Mouse (Mus musculus) testis, adult 2 months (tissue): Measurements from ENCODE around the gene Akap2.

Experiments
- CTCF ChIP-seq: fragments of 200-500 bp; IDR thresholded peaks from 2 replicates; pipeline ENCODE4 v1.5.1; 2012; ENCODE audit warnings: low read depth, mild to moderate bottlenecking, inconsistent platforms, low read length, moderate library complexity; ENCODE audit not compliant: control insufficient read depth, insufficient read depth, insufficient replicate concordance
- POLR2A ChIP-seq: fragments of 200-500 bp; IDR thresholded peaks from 2 replicates; pipeline ENCODE4 v1.6.1; 2012; ENCODE audit warnings: low read depth, mild to moderate bottlenecking, inconsistent platforms, low read length, moderate library complexity; ENCODE audit not compliant: control insufficient read depth

DNA sequence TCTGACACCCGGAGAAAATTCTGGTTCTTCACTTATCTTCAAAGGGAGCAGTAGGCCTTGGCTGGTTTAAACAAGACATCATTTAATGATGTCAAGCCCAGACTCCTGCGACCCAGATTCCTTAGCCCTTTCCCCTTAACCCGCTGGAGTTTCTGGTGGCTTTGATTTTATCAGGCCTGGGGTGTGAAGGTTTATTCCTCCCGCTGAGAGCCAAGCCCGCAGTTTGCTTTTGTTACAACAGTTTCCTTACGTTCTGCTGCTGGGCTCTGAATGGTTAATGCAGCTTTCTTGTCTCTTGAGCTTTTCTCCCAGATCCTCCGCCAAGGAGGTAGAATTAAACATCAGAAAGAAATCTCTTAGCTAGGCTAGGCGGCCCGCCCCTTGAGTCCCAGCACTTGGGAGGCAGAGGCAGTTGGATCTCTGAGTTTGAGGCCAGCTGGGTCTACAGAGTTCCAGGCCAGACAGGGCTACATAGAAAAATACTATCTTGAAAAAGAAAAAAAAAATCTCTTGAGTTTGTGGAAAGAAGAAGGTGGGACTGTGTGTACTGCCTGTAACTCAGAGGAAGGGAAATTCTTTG lies 135.1 kb downstream of the Akap2 start:
- no peak for TF ChIP-seq POLR2A
- TF ChIP-seq CTCF: no peak
